Mouse (Mus musculus) brain, embryonic 18.5 days (tissue): ENCODE results near the gene Mapkapk2.
A peak's percentile ranks its signal among the peaks of the same experiment; 100 is the strongest.
"Not testable (repeated sequence)": the region's sequence is repeated elsewhere in the genome, so short reads cannot be mapped to it uniquely, and the experiment has no call there.

Experiments
- DNase-seq: peaks from one replicate; pipeline ENCODE4 v3.0.0-alpha.2; 2012; ENCODE audit warnings: low read depth, low spot score

Mapkapk2 gene

DNA sequence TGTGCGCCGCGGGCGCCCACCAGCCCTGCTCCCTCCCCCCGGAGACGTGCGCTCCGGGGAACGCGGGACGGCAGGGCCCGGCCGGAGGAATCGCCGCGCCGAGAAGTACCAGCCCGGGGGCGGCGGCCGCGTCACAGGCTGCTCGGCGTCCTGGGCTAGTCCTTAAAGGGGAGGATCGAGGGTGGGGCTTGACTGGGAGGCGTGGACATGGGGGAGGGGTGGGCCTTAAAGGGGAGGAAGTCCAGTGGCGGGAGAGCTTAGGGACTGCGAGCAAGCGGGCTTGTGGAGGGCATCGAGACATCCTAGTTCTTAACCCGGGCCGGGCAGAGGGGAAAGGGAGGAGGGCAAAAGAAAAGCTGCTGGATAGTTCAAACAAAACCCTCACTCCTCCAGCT lies at the start of gene Mapkapk2:
TSS of gene Mapkapk2 (minus strand) at position 127 of the 395 bp plus-strand sequence.
- DNase-seq, result peak; percentile 80

DNA sequence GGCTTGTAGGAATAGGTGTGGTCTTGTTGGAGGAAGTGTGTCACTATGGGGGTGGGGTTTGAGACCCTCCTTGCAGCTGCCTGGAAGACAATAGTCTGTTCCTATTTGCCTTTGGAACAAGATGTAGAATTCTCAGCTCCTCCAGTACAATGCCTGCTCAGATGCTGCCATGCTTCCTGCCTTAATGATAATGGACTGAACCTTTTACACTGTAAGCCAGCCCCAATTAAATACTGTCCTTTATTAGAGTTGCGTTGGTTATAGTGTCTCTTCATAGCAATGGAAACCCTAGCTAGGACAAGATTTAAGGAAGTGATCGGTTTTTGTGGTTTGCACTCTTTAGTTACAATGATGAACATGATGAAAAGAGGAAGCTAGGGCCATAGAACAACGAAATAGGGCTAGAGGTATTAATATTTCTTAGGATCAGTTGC lies 48.6 kb upstream of the Mapkapk2 start:
- DNase-seq, result no peak

DNA sequence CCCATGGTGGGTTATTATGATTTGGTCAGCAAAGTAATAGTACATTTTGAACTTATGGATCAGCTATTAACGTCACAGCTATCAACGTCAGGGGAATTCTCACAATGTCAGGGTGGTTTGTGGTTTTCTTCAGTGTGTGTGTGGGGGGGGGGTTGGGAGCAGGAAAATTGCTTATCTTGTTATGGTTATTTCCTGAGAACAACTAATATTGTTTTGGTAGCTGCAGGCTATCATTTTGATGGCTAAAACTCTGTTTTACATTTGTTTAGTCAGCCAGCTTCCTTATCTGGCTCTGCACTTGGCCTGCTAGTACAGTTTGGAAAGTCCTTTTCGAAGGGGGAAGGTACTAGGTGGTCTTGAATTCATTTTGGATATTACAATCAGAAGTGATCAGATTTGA lies 47.6 kb upstream of the Mapkapk2 start:
- DNase-seq, result not testable (repeated sequence)

DNA sequence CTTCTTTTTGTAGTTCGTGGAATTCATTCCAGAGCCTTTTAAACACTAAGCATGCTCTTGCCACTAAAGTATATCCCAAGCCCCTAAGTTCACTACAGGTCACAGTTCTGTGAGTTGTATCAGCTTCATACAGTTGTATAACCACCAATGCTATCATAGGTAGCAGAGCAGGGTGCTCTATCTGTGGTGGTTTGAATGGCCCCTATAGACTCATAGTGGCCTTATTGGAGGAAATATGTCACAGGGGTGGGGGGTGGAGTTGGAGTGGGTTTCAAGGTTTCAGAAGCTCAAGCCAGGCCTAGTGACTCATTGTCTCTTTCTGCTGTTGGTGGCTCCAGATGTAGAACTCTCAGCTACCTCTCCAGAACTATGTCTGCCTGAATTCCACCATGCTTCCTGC lies 44.8 kb upstream of the Mapkapk2 start:
- DNase-seq, result no peak

DNA sequence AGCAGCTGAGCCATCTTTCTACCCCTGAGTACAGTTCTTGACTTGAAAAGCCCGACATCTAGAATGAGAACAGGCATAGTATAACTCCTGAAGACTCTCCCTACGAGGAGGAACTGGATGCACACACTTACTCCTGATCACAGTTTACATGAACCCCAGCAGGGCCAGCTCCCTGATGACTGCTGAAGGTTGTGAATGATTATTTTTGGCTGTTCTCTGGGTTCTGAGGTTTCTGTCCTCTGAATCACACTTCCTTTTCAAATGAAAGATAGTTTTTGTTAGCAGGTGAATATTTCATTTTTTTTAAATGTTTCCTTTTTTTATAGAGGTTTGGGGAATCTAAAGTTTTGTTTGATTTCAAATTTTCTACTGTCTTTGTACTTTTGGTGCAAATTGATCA lies 43.8 kb upstream of the Mapkapk2 start:
- no peak for DNase-seq

DNA sequence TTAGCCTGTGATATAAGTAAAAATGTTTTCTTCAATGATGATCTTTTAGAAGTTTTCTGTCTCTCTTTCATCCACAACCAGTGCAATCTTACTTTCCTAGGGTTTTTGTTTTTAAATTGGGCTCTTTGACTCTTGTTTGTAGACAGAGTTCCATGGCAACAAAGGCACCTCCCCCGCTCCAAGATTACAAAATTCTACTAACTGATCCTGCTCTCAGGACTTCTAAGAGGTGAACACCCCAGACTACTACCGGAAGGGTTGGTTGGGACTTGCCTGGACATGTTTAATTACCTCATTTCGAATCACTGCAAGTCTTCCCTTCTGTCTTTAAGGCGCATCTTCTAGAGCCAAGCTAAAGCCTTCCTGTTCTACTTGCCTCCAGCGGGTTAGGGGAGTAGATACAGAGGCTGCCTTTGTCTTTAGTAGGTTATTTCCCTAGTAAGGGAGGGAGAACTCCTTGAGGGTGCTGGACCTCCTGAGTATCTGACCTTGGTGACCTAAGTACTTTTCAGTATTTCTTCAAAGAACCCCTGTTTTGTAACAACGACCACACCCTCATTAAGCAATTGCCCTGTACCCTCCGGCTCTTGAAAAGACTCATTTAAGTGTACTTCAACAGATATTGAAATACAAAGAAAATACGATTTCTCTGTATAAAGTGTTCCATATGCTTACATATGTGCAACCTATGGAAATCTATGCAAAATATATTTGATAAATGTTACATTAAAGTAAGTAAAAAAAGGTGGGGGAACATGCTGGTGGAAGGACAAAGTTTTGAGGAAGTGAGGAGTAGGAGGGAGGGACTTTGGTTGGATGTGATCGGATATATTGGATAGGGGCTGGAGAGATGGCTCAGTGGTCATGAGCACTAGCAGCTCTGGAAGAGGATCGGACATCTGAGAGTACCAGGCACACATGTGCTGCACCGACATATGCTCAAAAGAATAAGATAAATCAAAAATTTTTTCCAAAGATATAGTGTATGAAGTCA lies 41.8 kb upstream of the Mapkapk2 start:
- no peak for DNase-seq

DNA sequence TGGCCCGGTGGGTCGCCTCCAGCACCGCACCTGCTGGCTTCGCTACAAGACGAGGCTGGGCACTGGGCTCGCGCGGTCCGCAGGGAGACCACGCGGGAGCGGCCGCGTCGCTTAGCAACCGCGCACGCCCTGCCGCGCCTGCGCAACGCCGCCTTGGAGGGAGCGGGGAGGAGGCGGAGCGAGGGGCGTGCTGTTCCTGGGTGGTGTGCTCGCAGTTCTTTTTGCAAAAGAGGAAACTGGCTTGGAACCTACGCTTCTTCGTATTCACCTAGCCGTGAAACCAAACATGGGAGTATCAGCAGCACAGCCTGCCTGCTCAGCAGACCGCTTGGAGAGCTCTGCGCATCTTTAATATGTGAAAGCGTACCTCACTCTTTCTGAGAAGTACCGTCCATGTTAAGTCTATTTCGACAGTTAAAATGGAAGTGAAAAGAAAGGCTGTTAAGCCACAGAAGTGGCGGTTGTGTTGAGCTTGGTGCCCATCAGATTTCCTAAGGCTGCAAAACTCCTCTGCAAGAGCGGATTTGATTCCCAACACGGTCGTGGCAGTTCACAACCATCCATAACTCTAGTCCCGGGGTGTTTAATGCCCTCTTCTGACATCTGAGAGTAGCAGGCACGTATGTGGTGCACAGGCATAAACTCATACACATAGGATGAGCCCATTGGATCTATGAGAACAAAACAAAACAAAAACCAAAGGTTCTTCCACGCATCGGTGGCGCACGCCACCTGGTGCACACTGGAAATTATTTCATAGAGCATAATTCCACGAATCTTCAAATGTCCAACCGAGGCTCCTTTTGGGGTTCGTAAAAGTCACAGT lies 40.8 kb upstream of the Mapkapk2 start, which contains the start of gene Dyrk3:
TSS of gene Dyrk3 (minus strand) at position 150 of the 826 bp plus-strand sequence.
- peak; percentile 80 for DNase-seq

DNA sequence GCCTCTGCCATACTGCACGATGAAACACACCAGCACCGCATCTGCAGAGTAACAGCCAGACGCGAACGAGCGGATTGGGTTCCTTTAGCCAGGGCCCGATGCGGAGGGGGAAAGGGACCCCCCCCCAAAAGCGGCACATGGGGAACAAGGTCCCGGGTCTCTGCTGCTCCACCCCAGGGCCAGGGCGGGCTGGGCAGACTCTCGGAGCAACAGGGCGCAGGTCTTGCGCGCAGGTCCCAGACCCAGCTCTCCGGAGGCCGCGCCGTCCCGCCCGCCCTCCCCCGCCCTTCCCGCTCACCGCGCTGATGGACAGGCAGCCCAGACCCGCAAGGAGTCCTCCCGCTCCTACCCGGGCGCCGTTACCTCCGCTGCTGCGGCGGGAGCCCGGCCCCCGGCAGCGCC lies 40.1 kb upstream of the Mapkapk2 start:
- peak; percentile 18 for DNase-seq

DNA sequence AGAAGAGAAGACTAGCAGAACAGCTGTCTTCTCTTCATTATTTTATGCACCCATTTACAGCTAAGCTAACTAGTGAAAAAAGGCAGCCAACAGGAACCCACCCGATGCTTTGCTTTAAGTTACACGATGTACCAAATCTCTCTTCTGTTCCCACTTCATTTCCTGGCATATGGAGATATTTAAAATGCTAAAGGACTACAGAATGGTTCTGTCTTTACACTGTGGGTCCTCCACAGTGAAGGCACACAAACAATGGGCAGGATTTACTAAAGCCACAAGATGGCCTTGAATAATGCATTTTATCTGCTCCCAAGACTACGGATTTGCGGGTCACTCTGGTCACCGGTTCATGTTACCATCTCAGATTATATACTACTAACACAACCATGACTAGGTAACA lies 39.5 kb upstream of the Mapkapk2 start:
- DNase-seq, result no peak

DNA sequence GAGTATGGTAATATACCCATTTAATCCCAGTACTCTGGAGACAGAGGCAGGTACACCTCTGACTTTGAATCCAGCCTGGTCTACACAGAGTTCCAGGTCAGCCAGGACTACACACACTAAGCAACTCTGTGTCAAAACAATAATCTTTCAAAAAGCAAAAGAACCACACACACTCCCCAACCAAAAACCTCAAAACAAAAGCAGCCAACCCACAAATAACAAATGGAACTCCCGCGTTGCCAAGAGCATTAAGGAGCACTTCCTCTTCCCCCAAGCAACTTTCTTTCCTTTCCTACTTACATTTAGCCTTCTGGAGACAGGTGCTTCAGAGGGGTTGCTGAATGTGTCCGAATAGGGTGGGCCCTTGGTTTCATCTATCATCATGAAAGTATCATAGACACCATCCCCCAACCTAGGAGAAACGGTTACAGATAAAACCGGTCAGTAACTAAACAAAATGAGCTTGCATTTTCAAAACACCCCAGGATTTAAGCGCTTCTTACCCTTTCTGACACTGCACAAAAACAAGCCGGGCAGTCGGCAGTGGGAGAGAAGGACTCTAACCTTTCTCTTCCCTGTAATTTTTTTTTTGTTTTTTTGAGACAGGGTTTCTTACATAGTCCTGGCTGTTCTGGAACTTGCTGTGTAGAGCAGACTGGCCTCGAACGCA lies 38.5 kb upstream of the Mapkapk2 start:
- DNase-seq, result no peak

DNA sequence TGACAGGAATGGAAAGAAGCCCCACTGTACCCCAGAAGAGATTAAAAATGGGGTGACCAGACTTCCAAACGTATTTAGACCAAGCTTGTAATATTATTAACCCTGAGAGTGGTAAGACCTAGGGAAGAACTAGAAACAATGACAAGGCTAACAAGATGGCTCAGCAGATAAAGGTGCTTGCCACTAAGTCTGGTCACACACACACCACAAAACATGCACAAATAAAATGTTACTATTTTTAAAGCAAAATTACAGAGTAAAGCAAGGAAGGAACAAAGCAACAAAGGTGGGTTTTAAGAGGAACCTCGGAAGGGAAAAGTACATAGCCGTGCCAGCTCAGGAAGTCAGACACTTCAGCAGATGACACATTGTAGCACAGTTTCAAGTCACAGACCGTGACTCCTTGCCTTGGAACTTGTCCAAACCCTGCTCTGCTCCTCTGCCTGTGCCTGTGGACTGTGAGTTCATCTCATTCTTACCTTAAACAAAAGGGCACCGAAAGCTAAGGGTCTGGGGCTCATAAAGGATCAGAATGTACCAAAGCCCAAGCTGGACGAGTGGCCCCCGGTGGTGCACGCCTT lies 37.4 kb upstream of the Mapkapk2 start:
- no peak for DNase-seq

DNA sequence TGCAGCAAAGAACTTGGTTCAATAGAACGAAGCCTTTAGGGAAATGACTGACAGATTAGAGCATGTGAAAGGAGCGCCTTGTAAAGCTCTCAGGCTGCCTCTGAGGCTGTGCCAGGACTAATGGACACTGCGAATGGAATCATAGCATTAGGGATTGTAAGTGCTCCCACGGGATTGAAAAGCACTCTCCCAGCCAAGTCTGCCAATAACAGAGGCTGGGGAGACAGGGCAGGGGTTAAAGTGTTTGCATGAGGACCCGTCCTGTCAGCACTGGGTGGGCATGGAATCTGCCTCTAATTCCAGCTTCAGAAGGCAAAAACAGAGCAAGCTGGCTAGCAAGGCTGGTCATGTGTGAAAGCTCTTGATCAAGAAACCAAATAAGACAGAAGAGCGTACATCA lies 36.6 kb upstream of the Mapkapk2 start:
- peak; percentile 26 for DNase-seq

DNA sequence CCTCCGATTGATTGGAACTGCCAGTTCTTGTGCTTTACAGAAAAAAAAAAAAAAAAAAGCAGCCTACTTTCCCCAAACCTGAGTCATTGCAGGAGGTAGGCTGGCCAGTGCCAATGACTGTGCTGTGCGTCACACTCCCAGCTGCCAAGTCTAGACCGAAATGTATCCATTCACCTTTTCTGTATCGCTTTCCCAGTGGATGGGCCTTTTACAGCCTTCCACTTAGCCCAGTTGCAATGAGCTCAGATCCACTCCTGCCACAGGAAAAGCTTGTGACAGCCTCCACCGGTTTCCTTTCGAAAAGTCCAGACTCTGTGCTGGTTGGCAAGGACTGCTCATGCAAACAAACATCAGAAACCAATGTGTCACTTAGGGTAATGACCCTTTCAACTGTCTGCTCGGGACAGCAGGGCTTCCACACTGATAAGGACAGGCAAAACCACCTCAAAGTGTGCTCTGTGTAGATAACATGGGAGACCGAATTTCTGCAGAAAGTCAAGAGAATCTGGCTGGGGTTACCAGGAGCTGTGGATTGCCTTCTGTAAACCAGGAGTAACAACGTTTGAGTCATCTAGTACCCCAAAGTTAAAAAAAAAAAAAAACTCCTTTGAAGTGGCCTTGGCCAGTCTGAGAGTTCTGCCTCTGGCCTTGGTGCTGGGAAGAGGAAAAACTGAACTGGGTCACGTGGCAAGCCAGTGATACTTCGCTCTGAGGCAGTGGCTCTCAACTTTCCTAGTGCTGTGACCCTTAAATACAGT lies 28.5 kb upstream of the Mapkapk2 start:
- DNase-seq, result no peak

DNA sequence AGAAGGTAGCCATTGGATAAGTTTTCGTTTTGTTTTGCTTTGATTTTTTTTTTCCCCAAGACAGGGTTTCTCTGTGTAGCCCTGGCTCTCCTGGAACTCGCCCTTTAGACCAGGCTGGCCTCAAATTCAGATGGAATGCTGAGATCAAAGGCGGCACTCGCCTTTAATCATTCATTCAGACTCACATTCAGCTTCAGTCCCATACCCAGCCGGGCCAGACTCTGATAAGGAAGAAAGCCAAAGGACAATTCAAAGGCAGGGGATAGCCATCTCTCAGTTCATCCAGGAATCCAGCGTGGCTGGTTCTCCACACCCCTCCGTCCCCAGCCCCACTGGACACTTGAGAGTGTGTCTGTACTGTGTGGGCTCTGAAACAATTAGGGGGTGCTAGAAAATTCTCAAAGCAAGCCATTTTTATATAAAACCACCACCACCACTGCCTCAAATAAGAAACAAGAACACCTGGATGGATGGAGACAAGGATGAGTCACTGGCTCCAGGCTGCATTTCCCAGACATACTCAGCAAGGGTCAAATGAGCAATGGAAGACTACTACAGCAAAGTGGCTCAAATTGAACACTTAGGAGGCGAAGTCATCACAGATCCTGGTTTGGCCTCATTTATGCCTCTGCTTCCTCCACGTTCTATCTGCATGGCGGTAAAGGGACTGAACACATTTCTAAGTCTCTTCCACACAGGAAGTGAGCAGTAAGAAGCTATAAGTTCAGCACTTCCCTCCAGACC lies 26.1 kb upstream of the Mapkapk2 start:
- no peak for DNase-seq

DNA sequence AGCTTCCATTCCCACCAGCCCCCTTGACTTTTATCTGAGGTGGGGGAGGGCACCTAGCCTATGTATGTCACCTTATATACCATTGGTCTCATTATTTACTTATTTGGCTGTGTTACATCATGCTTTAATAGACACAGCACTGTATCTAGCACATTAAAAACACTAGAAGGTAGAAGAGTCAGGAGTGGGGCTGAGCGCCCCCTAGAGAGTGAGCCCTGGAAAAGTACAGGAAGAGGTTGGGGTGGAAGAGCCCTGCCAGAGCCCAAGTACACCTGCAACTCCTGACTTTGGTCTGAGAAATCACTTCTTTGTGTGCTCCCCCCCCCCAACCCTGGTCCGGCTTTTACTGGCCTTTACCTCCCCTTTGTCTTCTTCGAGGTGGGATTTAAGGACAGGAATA lies 24.4 kb upstream of the Mapkapk2 start:
- DNase-seq, result no peak

DNA sequence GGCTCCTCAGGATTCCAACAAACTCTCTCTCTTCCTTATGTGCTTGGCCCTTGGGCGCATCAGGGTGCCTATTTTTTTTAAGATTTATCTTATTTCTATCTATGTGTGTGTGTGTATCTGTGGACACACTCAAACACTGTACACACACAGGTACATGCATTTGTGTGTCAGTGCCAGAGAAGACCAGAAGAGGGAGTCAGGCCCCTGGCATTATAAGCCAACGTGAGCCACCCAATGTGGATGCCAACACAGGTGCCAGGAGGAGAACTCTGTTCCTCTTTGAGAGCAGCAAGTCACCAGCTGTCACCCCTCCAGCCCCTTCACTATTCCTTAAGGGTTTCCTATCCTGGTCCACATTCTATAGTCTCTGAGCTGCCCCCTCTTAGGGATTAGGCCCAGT lies 21.4 kb upstream of the Mapkapk2 start:
- DNase-seq, result no peak

DNA sequence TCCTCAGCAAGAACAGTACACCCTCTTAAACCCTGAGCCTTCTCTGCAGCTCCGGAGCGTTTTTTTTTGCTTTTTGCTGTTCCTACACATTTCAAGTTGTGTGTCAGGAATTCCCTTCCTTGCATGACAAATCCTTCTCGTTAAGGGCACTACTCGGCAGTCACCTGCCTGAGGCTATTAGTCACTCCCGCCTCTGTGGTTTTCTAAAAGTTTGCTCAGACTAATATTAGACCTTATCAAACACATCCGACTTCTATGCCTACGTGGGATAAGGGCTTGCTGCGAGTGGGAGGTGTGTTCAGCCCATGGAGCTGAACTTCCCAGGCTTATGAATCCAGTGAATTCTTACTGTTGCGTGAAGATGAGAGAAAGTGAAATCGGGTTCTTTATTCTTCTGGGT lies 20.9 kb upstream of the Mapkapk2 start:
- DNase-seq, result no peak

DNA sequence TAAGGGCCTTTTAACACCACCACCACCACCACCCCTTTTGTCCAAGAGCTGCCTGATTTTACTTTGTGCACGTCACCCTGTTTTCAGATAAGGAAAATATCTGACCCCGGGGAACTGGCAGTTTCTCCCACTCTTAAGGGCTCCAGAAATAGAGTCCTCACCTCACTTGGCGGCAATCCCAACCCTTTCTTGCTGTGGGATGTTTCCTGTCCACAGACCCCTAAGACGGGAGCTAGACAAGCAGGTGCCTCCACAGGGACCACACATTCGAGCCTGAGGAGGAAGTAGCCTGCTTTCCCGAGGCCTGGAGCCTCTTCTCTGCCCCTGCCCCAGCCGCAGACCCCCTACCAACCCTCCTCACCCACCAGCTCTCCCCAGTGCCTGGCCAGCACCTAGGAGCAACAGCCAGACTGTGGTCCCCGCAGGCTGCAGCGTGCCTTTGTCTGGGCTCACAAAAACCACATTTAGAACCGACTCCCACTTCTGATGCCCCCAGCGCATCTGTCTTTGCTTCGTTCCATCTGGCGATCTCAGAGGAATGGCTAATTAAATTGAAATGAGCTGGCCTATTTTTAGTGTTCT lies 18.9 kb upstream of the Mapkapk2 start:
- no peak for DNase-seq

DNA sequence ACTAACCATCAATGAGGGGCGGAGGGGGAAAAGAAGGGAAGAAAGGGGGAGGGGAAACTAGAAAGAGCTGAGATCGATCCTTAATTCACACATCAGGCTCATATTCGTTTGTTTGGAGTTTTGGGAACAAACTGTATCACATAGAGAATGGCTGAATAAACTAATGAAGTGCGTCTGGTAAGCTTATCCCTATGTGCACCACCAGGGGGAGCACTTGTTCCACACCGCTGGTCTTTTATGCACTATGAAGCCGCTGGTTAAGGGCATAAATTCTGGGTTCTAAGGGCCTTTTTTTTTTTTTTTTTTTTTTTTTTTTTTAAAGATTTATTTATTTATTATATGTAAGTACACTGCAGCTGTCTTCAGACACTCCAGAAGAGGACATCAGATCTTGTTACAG lies 18.3 kb upstream of the Mapkapk2 start:
- DNase-seq, result no peak

DNA sequence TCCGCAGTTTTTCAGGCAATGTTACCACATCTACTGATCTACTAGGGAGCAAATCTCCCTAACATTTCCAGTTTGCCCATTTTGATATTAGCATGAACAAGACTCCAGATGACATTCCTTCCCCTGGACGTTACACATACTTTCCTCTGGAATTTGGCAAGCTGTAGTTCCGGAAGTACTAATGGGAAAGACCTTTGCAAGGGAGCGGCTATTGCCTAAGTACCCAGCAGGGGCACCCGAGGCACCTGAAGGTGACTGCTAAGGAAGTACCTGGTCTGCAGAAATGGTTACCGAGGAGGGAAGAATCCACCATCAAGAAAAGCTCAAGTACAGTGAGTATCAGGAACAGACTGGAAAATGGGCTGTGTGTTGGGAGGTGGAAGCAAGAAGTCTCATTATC lies 14.9 kb upstream of the Mapkapk2 start:
- no peak for DNase-seq
